Mouse (Mus musculus) kidney, adult 2 months (tissue): ENCODE measurements around the gene Hat1.

Experiments
- CTCF ChIP-seq: fragments of 200-500 bp; conservative IDR thresholded peaks from 2 replicates; pipeline ENCODE4 v1.5.1; 2011; ENCODE audit warnings: low read depth, mild to moderate bottlenecking, control low read depth, low read length, moderate library complexity, mixed read lengths; ENCODE audit not compliant: insufficient read depth, insufficient read length
- POLR2A ChIP-seq: fragments of 200-500 bp; IDR thresholded peaks from one replicate; pipeline ENCODE4 v1.6.1; 2011; ENCODE audit warnings: low read depth, low read length, control low read depth

DNA sequence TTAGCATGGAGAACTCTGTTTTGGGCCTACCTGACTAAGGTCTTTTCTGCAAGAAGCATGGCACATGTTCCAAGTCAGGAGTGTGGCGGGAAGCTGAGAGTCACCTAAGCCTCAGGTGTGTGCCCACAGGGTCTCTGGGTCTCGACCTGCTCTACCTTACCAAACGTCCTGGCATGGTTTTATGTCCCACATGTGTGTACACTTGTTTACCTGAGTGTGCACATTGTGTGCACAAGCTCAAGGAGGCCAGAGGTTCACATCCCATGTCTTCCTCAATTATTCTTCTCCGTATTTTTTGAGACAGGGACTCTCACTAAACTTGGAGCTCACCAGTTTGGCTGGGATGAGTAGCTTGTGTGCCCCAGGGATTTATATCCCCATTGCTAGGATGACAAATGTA is 73.3 kb downstream of the Hat1 start:
- TF ChIP-seq POLR2A: no peak
- TF ChIP-seq CTCF: no peak
